Mouse (Mus musculus) kidney, postnatal 0 days (tissue): ENCODE data around the gene Srp9. TPM values are rescaled to one million over a fixed set of nuclear protein-coding genes. Genes with fewer than 3 reads are reported as not detected.

ENCODE experiments used
- ATAC-seq: fragments of 200-750 bp; cut with Nextera tagmentation; replicated peaks from 2 replicates; pipeline ENCODE4 v1.8.0; 2017; ENCODE audit warnings: low read depth, moderate number of reproducible peaks, moderate TSS enrichment, moderate library complexity; ENCODE audit not compliant: low FRiP score
- DNase-seq: peaks from one replicate; pipeline ENCODE4 v3.0.0-alpha.2; 2016; ENCODE audit warnings: low spot score
- H3K27ac ChIP-seq: fragments of 300-500 bp; sonication (generic); 2 replicates; pipeline ENCODE4 v1.5.1; 2014; ENCODE audit warnings: mild to moderate bottlenecking
- H3K27me3 ChIP-seq: fragments of 300-500 bp; sonication (generic); 2 replicates; pipeline ENCODE4 v1.6.1; 2014; ENCODE audit warnings: low read length, mixed read lengths; ENCODE audit not compliant: insufficient read depth
- H3K36me3 ChIP-seq: fragments of 300-500 bp; sonication (generic); 2 replicates; pipeline ENCODE4 v1.6.1; 2014; ENCODE audit warnings: low read length, mixed read lengths; ENCODE audit not compliant: insufficient read depth
- H3K4me1 ChIP-seq: fragments of 300-500 bp; sonication (generic); replicated peaks from 2 replicates; pipeline ENCODE4 v1.6.1; 2014; ENCODE audit warnings: antibody characterized with exemption, low read length, mixed read lengths; ENCODE audit not compliant: insufficient read depth
- H3K4me2 ChIP-seq: fragments of 300-500 bp; sonication (generic); 2 replicates; pipeline ENCODE4 v1.6.1; 2014; ENCODE audit warnings: mild to moderate bottlenecking, low read length, moderate library complexity, mixed read lengths
- H3K4me3 ChIP-seq: fragments of 300-500 bp; sonication (generic); replicated peaks from 2 replicates; pipeline ENCODE4 v1.5.1; 2014; ENCODE audit warnings: low read depth, low read length
- H3K9ac ChIP-seq: fragments of 300-500 bp; sonication (generic); 2 replicates; pipeline ENCODE4 v1.6.1; 2014; ENCODE audit warnings: low read depth, low read length
- H3K9me3 ChIP-seq: fragments of 300-500 bp; sonication (generic); replicated peaks from 2 replicates; pipeline ENCODE4 v1.6.1; 2016; ENCODE audit warnings: low read length, inconsistent platforms, mixed read lengths
- CTCF ChIP-seq: IDR thresholded peaks from 2 replicates; pipeline ENCODE4 v1.5.1; 2016; ENCODE audit warnings: antibody characterized with exemption, low read depth, mild to moderate bottlenecking, moderate library complexity
- WGBS: fragments of 180-500 bp; shearing (Covaris S2); extraction: QIAGEN DNeasy Blood & Tissue Kit; methylation state at CpG from one replicate; pipeline ENCODE4 v1.1.7; 2014; 5-methylcytosine and 5-hydroxymethylcytosine counted together
- polyA plus RNA-seq: library from polyadenylated mRNA; unstranded; fragments of >200 nt; fragmentation: Nextera tagmentation; extraction: Ambion mirVana; gene quantifications from 2 replicates; pipeline ENCODE4 v1.2.1, GENCODE M21; 2015

Gene Srp9
- polyA plus RNA-seq, 1 experiment from 2014 or later, result 225 TPM

- Histone ChIP-seq H3K9me3 (no peaks in the 10 kb centered on the region), H3K4me2 (no peak overlapping the region), H3K27ac (no peak overlapping the region), H3K4me3 (no peak overlapping the region), H3K36me3 (no peaks in the 10 kb centered on the region), H3K4me1 (no peaks in the 10 kb centered on the region), H3K9ac (no peak overlapping the region), H3K27me3 (0 out of 2 replicates have a peak, but pooled peaks cover 4% of the 10 kb centered on the region)
- DNase-seq, result no peak
- no peak for ATAC-seq
- WGBS, result 66% methylated on average over 8 of the region's 8 CpGs
- peak; percentile 32; the same call in 1 of the 2 replicates for TF ChIP-seq CTCF
These were observed 13.6 kb downstream of the Srp9 start for GRCm38 (mm10) chr1:182138172-182138571.

GRCm38 (mm10) chr1:182139937-182140336, 15.4 kb downstream of the Srp9 start:
- Histone ChIP-seq H3K4me2 (peak overlapping the region; percentile 27; the same call in 1 of the 2 replicates), H3K27me3 (0 out of 2 replicates have a peak, but pooled peaks cover 4% of the 10 kb centered on the region), H3K4me3 (no peak overlapping the region), H3K27ac (no peak overlapping the region), H3K9ac (no peak overlapping the region; the same call in 1 of the 2 replicates), H3K36me3 (no peaks in the 10 kb centered on the region), H3K4me1 (no peaks in the 10 kb centered on the region), H3K9me3 (no peaks in the 10 kb centered on the region)
- ATAC-seq (no peak), DNase-seq (no peak)
- WGBS, result 25% methylated on average over 9 of the region's 9 CpGs
- TF ChIP-seq CTCF, result no peak

GRCm38 (mm10) chr1:182140370-182140769, 15.8 kb downstream of the Srp9 start:
- peak; percentile 95 for TF ChIP-seq CTCF
- Histone ChIP-seq H3K9me3 (no peaks in the 10 kb centered on the region), H3K27me3 (0 out of 2 replicates have a peak, but pooled peaks cover 4% of the 10 kb centered on the region), H3K4me2 (peak overlapping the region; percentile 27; the same call in 1 of the 2 replicates), H3K4me1 (no peaks in the 10 kb centered on the region), H3K9ac (no peak overlapping the region; the same call in 1 of the 2 replicates), H3K27ac (no peak overlapping the region), H3K36me3 (no peaks in the 10 kb centered on the region), H3K4me3 (no peak overlapping the region)
- DNase-seq, result peak; percentile 85
- ATAC-seq, result peak; percentile 68
- WGBS, result 1% methylated on average over 6 of the region's 6 CpGs

- ATAC-seq (no peak), DNase-seq (no peak)
- Histone ChIP-seq H3K4me1 (no peaks in the 10 kb centered on the region), H3K27me3 (0 out of 2 replicates have a peak, but pooled peaks cover 4% of the 10 kb centered on the region), H3K9me3 (no peaks in the 10 kb centered on the region), H3K27ac (no peak overlapping the region), H3K4me2 (no peak overlapping the region), H3K4me3 (no peak overlapping the region), H3K9ac (no peak overlapping the region), H3K36me3 (no peaks in the 10 kb centered on the region)
- WGBS, result 93% methylated on average over 13 of the region's 13 CpGs
- TF ChIP-seq CTCF, result no peak
These were observed 18.2 kb downstream of the Srp9 start for GRCm38 (mm10) chr1:182142725-182143124.

- no peak overlapping the region for H3K4me2 ChIP-seq
- no peak overlapping the region for H3K27ac ChIP-seq
- H3K9ac ChIP-seq, result no peak overlapping the region
- 81% methylated on average over 8 of the region's 8 CpGs for WGBS
- DNase-seq (no peak), ATAC-seq (no peak)
- H3K9me3 ChIP-seq, result no peaks in the 10 kb centered on the region
- H3K4me3 ChIP-seq, result no peak overlapping the region
- H3K4me1 ChIP-seq, result no peaks in the 10 kb centered on the region
- TF ChIP-seq CTCF, result peak; percentile 44; the same call in 1 of the 2 replicates
- H3K27me3 ChIP-seq, result 0 out of 2 replicates have a peak, but pooled peaks cover 4% of the 10 kb centered on the region
- no peaks in the 10 kb centered on the region for H3K36me3 ChIP-seq
These were observed 18.8 kb downstream of the Srp9 start for GRCm38 (mm10) chr1:182143288-182143687.

GRCm38 (mm10) chr1:182145546-182145945, 21.0 kb downstream of the Srp9 start:
- no peaks in the 10 kb centered on the region for H3K9me3 ChIP-seq
- H3K27ac ChIP-seq, result no peak overlapping the region
- no peak overlapping the region for H3K4me2 ChIP-seq
- ATAC-seq (no peak), DNase-seq (no peak)
- H3K9ac ChIP-seq, result no peak overlapping the region
- H3K4me1 ChIP-seq, result no peaks in the 10 kb centered on the region
- no peaks in the 10 kb centered on the region for H3K36me3 ChIP-seq
- 0 out of 2 replicates have a peak, but pooled peaks cover 4% of the 10 kb centered on the region for H3K27me3 ChIP-seq
- no peak overlapping the region for H3K4me3 ChIP-seq
- TF ChIP-seq CTCF, result no peak
- WGBS, result 45% methylated on average over 5 of the region's 5 CpGs
